Mouse (Mus musculus): ENCODE results near the gene Gins1. TPM values are rescaled to one million over a fixed set of nuclear protein-coding genes. Genes with fewer than 3 reads are reported as not detected.

Gene Gins1
- polyA plus RNA-seq, 1 experiment, result 14.0 TPM

DNA sequence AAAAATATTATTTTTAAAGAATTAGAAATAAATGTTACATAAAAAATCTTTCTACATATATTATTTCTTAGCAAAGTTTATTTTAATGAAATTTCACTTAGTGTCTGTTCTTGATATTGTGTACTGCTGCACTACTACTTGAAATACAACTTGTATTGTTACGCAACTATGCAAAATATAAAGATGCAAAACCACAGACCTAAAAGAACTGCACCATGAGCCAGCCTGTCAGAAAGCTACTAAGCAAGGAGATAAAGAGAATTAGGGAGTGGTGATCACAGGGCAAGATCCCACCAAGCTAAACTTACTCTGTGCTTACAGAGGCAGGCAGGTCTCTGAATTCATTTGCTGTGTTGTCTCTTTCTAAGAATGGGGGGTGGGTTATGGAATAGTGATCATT lies 30.0 kb upstream of the Gins1 start:
- H3K27me3 ChIP-seq (ENCODE audit: control insufficient read depth, insufficient read depth, low read length), result no peaks in the 10 kb centered on the region
- TF ChIP-seq POLR2A (IDR thresholded peaks at IDR 0.05; ENCODE audit: control insufficient read depth, low read depth, low read length), result no peak
- no peak for TF ChIP-seq CTCF (IDR thresholded peaks at IDR 0.05; ENCODE audit: control insufficient read depth, insufficient read depth, insufficient replicate concordance, low read depth, low read length)
- H3K4me3 ChIP-seq (ENCODE audit: control insufficient read depth, low read depth, low read length), result no peak overlapping the region
- H3K27ac ChIP-seq (ENCODE audit: control insufficient read depth, insufficient read depth, low read depth, low read length), result no peak overlapping the region; the same call in 1 of the 2 replicates
- H3K4me1 ChIP-seq (ENCODE audit: control insufficient read depth, insufficient read depth, low read length), result no peaks in the 10 kb centered on the region
- no peaks in the 10 kb centered on the region for H3K36me3 ChIP-seq (ENCODE audit: control insufficient read depth, insufficient read depth, low read length)

DNA sequence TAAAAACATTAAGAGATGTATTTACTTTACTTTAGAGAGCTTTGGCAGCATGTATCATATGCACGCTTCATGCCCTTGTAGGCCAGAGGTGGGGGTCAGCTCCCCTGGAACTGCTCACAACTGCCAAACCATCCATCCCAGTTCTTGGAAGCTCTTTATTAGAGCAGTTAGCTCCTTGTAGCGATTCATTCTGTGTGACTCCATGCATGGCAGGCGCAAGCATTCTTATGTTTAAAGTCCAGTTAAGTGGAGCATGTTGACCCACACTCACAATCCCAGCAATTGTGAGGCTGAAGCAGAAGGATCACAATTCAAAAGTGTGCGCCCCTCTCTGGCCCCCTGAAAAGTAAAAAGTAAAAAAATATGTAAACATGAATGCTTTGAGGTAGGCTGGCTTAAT lies 27.6 kb upstream of the Gins1 start:
- Histone ChIP-seq H3K4me1 (ENCODE audit: control insufficient read depth, insufficient read depth, low read length) (no peaks in the 10 kb centered on the region), H3K36me3 (ENCODE audit: control insufficient read depth, insufficient read depth, low read length) (no peaks in the 10 kb centered on the region), H3K27ac (ENCODE audit: control insufficient read depth, insufficient read depth, low read depth, low read length) (no peak overlapping the region), H3K27me3 (ENCODE audit: control insufficient read depth, insufficient read depth, low read length) (no peaks in the 10 kb centered on the region), H3K4me3 (ENCODE audit: control insufficient read depth, low read depth, low read length) (no peak overlapping the region)
- TF ChIP-seq CTCF (IDR thresholded peaks at IDR 0.05; ENCODE audit: control insufficient read depth, insufficient read depth, insufficient replicate concordance, low read depth, low read length) (no peak), POLR2A (IDR thresholded peaks at IDR 0.05; ENCODE audit: control insufficient read depth, low read depth, low read length) (no peak)

DNA sequence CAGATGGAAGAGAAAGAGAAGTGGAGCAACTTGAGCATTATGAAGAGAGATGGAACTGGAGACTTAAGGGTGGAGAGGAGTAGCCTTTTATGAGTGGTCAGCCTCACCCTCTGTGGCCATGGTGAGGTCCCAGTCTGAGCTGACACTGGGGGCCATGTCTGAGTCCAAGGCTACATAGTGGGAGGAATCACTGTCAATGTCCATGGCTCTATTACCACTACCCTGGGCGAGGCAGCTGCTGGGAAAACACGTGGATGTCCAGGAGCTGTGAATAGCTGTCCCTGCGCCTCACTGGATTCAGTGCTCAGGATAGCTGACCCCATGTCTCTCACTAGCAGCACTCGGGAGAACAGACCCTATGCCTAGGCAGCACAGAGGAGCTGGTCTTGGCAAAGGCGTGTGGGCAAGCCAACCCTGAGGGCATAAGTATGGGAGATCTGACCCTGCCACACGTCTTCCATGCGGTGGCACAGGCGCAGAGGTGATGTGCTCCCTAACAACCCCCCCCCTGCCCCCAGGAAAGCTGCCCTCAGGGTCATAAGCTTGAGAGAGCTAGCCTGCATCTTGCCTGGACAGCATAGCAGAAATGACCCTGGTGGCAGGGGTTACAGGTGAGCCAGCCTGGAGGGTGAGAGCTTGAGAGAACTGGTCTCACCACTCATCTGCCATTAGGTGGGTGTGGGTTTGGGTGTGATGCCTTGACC lies 21.0 kb upstream of the Gins1 start:
- no peaks in the 10 kb centered on the region for H3K36me3 ChIP-seq (ENCODE audit: control insufficient read depth, insufficient read depth, low read length)
- TF ChIP-seq POLR2A (IDR thresholded peaks at IDR 0.05; ENCODE audit: control insufficient read depth, low read depth, low read length) (no peak), CTCF (IDR thresholded peaks at IDR 0.05; ENCODE audit: control insufficient read depth, insufficient read depth, insufficient replicate concordance, low read depth, low read length) (no peak)
- H3K27ac ChIP-seq (ENCODE audit: control insufficient read depth, insufficient read depth, low read depth, low read length), result no peak overlapping the region
- H3K4me1 ChIP-seq (ENCODE audit: control insufficient read depth, insufficient read depth, low read length), result no peaks in the 10 kb centered on the region
- H3K27me3 ChIP-seq (ENCODE audit: control insufficient read depth, insufficient read depth, low read length), result no peaks in the 10 kb centered on the region
- no peak overlapping the region for H3K4me3 ChIP-seq (ENCODE audit: control insufficient read depth, low read depth, low read length)

DNA sequence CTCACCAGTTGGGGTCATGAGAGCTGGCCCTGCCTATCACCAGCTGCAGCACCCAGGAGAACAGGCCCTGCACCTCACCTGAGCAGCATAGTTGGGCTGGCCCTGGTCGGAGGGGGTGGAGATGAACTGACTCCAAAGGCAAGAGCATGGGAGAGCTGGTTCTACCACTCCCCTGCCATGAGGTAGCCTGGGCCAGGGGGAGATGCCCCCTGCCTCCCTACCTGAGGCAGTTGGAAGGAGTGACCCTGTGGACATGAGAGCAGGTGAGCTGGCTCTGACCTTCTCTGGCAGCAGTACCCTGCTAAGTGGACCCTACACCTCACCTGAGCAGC lies 20.5 kb upstream of the Gins1 start:
- H3K27ac ChIP-seq (ENCODE audit: control insufficient read depth, insufficient read depth, low read depth, low read length), result no peak overlapping the region
- TF ChIP-seq CTCF (IDR thresholded peaks at IDR 0.05; ENCODE audit: control insufficient read depth, insufficient read depth, insufficient replicate concordance, low read depth, low read length) (no peak), POLR2A (IDR thresholded peaks at IDR 0.05; ENCODE audit: control insufficient read depth, low read depth, low read length) (no peak)
- H3K4me1 ChIP-seq (ENCODE audit: control insufficient read depth, insufficient read depth, low read length), result no peaks in the 10 kb centered on the region
- H3K27me3 ChIP-seq (ENCODE audit: control insufficient read depth, insufficient read depth, low read length), result no peaks in the 10 kb centered on the region
- H3K4me3 ChIP-seq (ENCODE audit: control insufficient read depth, low read depth, low read length), result no peak overlapping the region
- H3K36me3 ChIP-seq (ENCODE audit: control insufficient read depth, insufficient read depth, low read length), result no peaks in the 10 kb centered on the region

- Histone ChIP-seq H3K4me3 (ENCODE audit: control insufficient read depth, low read depth, low read length) (no peak overlapping the region), H3K27me3 (ENCODE audit: control insufficient read depth, insufficient read depth, low read length) (no peaks in the 10 kb centered on the region), H3K27ac (ENCODE audit: control insufficient read depth, insufficient read depth, low read depth, low read length) (no peak overlapping the region), H3K4me1 (ENCODE audit: control insufficient read depth, insufficient read depth, low read length) (no peaks in the 10 kb centered on the region), H3K36me3 (ENCODE audit: control insufficient read depth, insufficient read depth, low read length) (no peaks in the 10 kb centered on the region)
- no peak for TF ChIP-seq CTCF (IDR thresholded peaks at IDR 0.05; ENCODE audit: control insufficient read depth, insufficient read depth, insufficient replicate concordance, low read depth, low read length)
- TF ChIP-seq POLR2A (IDR thresholded peaks at IDR 0.05; ENCODE audit: control insufficient read depth, low read depth, low read length), result no peak
These were observed 19.4 kb upstream of the Gins1 start for GRCm38 (mm10) chr2:150885814-150886213.

DNA sequence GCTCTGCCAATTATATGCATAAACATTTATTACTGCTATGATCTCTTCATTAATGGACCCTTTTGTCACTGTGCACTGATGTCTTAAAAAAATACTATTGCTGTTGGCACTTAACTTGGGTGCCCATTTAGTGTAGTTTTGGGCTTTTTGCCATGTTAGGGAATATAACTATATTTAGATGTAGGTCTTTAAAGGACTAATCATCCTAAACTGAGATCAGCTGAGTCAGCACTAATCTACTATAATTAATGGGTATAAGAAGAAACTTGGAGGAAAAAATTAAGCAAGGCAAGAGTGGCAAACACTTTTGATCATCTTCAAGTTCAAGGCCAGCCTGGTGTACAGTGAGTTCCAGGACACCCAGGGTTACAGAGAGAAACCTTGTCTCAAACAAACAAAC lies 18.9 kb upstream of the Gins1 start:
- H3K4me1 ChIP-seq (ENCODE audit: control insufficient read depth, insufficient read depth, low read length), result no peaks in the 10 kb centered on the region
- TF ChIP-seq POLR2A (IDR thresholded peaks at IDR 0.05; ENCODE audit: control insufficient read depth, low read depth, low read length), result no peak
- TF ChIP-seq CTCF (IDR thresholded peaks at IDR 0.05; ENCODE audit: control insufficient read depth, insufficient read depth, insufficient replicate concordance, low read depth, low read length), result no peak
- H3K27ac ChIP-seq (ENCODE audit: control insufficient read depth, insufficient read depth, low read depth, low read length), result no peak overlapping the region
- no peak overlapping the region for H3K4me3 ChIP-seq (ENCODE audit: control insufficient read depth, low read depth, low read length)
- H3K27me3 ChIP-seq (ENCODE audit: control insufficient read depth, insufficient read depth, low read length), result no peaks in the 10 kb centered on the region
- no peaks in the 10 kb centered on the region for H3K36me3 ChIP-seq (ENCODE audit: control insufficient read depth, insufficient read depth, low read length)

DNA sequence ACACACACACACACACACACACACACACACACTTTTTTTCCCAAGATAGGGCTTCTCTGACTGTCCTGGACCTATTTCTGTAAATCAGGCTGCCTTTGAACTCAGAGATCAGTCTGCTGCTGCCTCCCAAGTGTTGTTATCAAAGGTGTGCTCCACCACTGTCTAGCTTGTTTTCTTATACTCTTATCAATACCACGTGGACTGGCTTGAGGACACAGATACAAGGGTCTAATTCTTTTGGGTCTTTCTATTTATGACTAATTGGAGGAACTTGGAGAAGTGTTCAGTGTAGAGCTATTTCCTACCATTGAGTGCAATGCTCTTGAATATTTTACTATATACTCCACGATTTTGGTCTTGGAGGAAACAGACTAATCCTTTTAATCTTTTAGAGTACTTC lies 17.8 kb upstream of the Gins1 start:
- no peak overlapping the region for H3K4me3 ChIP-seq (ENCODE audit: control insufficient read depth, low read depth, low read length)
- H3K27ac ChIP-seq (ENCODE audit: control insufficient read depth, insufficient read depth, low read depth, low read length), result no peak overlapping the region
- no peaks in the 10 kb centered on the region for H3K36me3 ChIP-seq (ENCODE audit: control insufficient read depth, insufficient read depth, low read length)
- H3K4me1 ChIP-seq (ENCODE audit: control insufficient read depth, insufficient read depth, low read length), result no peaks in the 10 kb centered on the region
- TF ChIP-seq POLR2A (IDR thresholded peaks at IDR 0.05; ENCODE audit: control insufficient read depth, low read depth, low read length) (no peak), CTCF (IDR thresholded peaks at IDR 0.05; ENCODE audit: control insufficient read depth, insufficient read depth, insufficient replicate concordance, low read depth, low read length) (no peak)
- H3K27me3 ChIP-seq (ENCODE audit: control insufficient read depth, insufficient read depth, low read length), result no peaks in the 10 kb centered on the region

Data from testis, adult 2 months (tissue).